Mouse (Mus musculus) midbrain, embryonic 10.5 days (tissue): ENCODE measurements at regions not wholly inside any gene's neighbourhood (a gene's known extent, or its start where the extent isn't known, plus 50 kb on each side); places are given as distances from the start of the nearest gene placed in this dataset.
A peak's percentile ranks its signal among the peaks of the same experiment; 100 is the strongest.

Experiments
- DNase-seq: peaks from one replicate; pipeline ENCODE4 v3.0.0-alpha.2; 2017; ENCODE audit warnings: low spot score
- H3K27ac ChIP-seq: fragments of 300-500 bp; sonication (generic); replicated peaks from 2 replicates; pipeline ENCODE4 v1.5.1; 2016; ENCODE audit warnings: mild to moderate bottlenecking
- H3K27me3 ChIP-seq: fragments of 300-500 bp; sonication (generic); 2 replicates; pipeline ENCODE4 v1.6.1; 2016; ENCODE audit warnings: low read depth, mild to moderate bottlenecking; ENCODE audit not compliant: poor library complexity, severe bottlenecking
- H3K36me3 ChIP-seq: fragments of 300-500 bp; sonication (generic); 2 replicates; pipeline ENCODE4 v1.6.1; 2016; ENCODE audit warnings: mild to moderate bottlenecking, moderate library complexity
- H3K4me1 ChIP-seq: fragments of 300-500 bp; sonication (generic); 2 replicates; pipeline ENCODE4 v1.6.1; 2016
- H3K4me3 ChIP-seq: fragments of 300-500 bp; sonication (generic); 2 replicates; pipeline ENCODE4 v1.5.1; 2016; ENCODE audit warnings: mild to moderate bottlenecking, moderate library complexity
- H3K9me3 ChIP-seq: fragments of 300-500 bp; sonication (generic); replicated peaks from 2 replicates; pipeline ENCODE4 v1.6.1; 2016; ENCODE audit warnings: mild to moderate bottlenecking
- WGBS: fragments of 180-500 bp; shearing (Covaris S2); methylation state at CpG from one replicate; pipeline ENCODE4 v1.1.7; 2016; 5-methylcytosine and 5-hydroxymethylcytosine counted together

GRCm38 (mm10) chr9:120764663-120765062, 164.4 kb upstream of the Ctnnb1 start:
- no peak overlapping the region for H3K27ac ChIP-seq
- no peak overlapping the region for H3K4me3 ChIP-seq
- peaks cover 14% of the 10 kb centered on the region for H3K4me1 ChIP-seq
- no peaks in the 10 kb centered on the region for H3K9me3 ChIP-seq
- no peaks in the 10 kb centered on the region for H3K27me3 ChIP-seq
- 79% methylated on average over 9 of the region's 9 CpGs for WGBS
- H3K36me3 ChIP-seq: no peaks in the 10 kb centered on the region
- no peak for DNase-seq

GRCm38 (mm10) chr9:120765292-120765691, 163.7 kb upstream of the Ctnnb1 start:
- H3K36me3 ChIP-seq: no peaks in the 10 kb centered on the region
- DNase-seq: no peak
- H3K27me3 ChIP-seq: no peaks in the 10 kb centered on the region
- no peak overlapping the region for H3K4me3 ChIP-seq
- WGBS: 81% methylated on average over 4 of the region's 4 CpGs
- H3K9me3 ChIP-seq: no peaks in the 10 kb centered on the region
- no peak overlapping the region for H3K27ac ChIP-seq
- H3K4me1 ChIP-seq: peaks cover 14% of the 10 kb centered on the region

GRCm38 (mm10) chr9:120766881-120767280, 162.1 kb upstream of the Ctnnb1 start:
- no peaks in the 10 kb centered on the region for H3K9me3 ChIP-seq
- 70% methylated on average over 2 of the region's 2 CpGs for WGBS
- no peak for DNase-seq
- H3K27me3 ChIP-seq: no peaks in the 10 kb centered on the region
- no peak overlapping the region for H3K27ac ChIP-seq
- H3K4me3 ChIP-seq: no peak overlapping the region
- H3K36me3 ChIP-seq: no peaks in the 10 kb centered on the region
- H3K4me1 ChIP-seq: peaks cover 29% of the 10 kb centered on the region

GRCm38 (mm10) chr9:120767396-120767795, 161.6 kb upstream of the Ctnnb1 start:
- no peak for DNase-seq
- no peak overlapping the region for H3K4me3 ChIP-seq
- H3K4me1 ChIP-seq: peaks cover 31% of the 10 kb centered on the region
- H3K27ac ChIP-seq: no peak overlapping the region
- H3K27me3 ChIP-seq: no peaks in the 10 kb centered on the region
- H3K9me3 ChIP-seq: no peaks in the 10 kb centered on the region
- WGBS: 86% methylated on average over 4 of the region's 4 CpGs
- no peaks in the 10 kb centered on the region for H3K36me3 ChIP-seq

GRCm38 (mm10) chr9:120769056-120769455, 160.0 kb upstream of the Ctnnb1 start:
- Histone ChIP-seq H3K9me3 (no peaks in the 10 kb centered on the region), H3K4me3 (no peak overlapping the region), H3K4me1 (peaks cover 31% of the 10 kb centered on the region), H3K27me3 (no peaks in the 10 kb centered on the region), H3K36me3 (no peaks in the 10 kb centered on the region), H3K27ac (no peak overlapping the region)
- no peak for DNase-seq
- 86% methylated on average over 8 of the region's 8 CpGs for WGBS

GRCm38 (mm10) chr9:120769679-120770078, 159.3 kb upstream of the Ctnnb1 start:
- Histone ChIP-seq H3K36me3 (no peaks in the 10 kb centered on the region), H3K4me1 (peaks cover 31% of the 10 kb centered on the region), H3K9me3 (no peaks in the 10 kb centered on the region), H3K4me3 (no peak overlapping the region), H3K27ac (peak overlapping the region; percentile 55; the same call in 1 of the 2 replicates), H3K27me3 (no peaks in the 10 kb centered on the region)
- DNase-seq: no peak
- 44% methylated on average over 7 of the region's 7 CpGs for WGBS

GRCm38 (mm10) chr9:120770886-120771285, 158.1 kb upstream of the Ctnnb1 start:
- Histone ChIP-seq H3K4me3 (no peak overlapping the region), H3K27me3 (no peaks in the 10 kb centered on the region), H3K36me3 (no peaks in the 10 kb centered on the region), H3K9me3 (no peaks in the 10 kb centered on the region), H3K4me1 (peaks cover 38% of the 10 kb centered on the region), H3K27ac (no peak overlapping the region)
- WGBS: 65% methylated on average over 1 of the region's 1 CpGs
- no peak for DNase-seq

- Histone ChIP-seq H3K27ac (no peak overlapping the region), H3K4me1 (peaks cover 47% of the 10 kb centered on the region), H3K27me3 (no peaks in the 10 kb centered on the region), H3K36me3 (no peaks in the 10 kb centered on the region), H3K4me3 (no peak overlapping the region), H3K9me3 (no peaks in the 10 kb centered on the region)
- WGBS: 72% methylated on average over 4 of the region's 4 CpGs
- no peak for DNase-seq
Observed at GRCm38 (mm10) chr9:120771896-120772530, 157.0 kb upstream of the Ctnnb1 start.

- H3K36me3 ChIP-seq: no peaks in the 10 kb centered on the region
- H3K27me3 ChIP-seq: no peaks in the 10 kb centered on the region
- 100% methylated on average over 1 of the region's 1 CpGs for WGBS
- DNase-seq: no peak
- no peak overlapping the region for H3K27ac ChIP-seq
- peaks cover 43% of the 10 kb centered on the region for H3K4me1 ChIP-seq
- H3K4me3 ChIP-seq: no peak overlapping the region
- H3K9me3 ChIP-seq: no peaks in the 10 kb centered on the region
Observed at GRCm38 (mm10) chr9:120774251-120774650, 154.8 kb upstream of the Ctnnb1 start.

- no peak overlapping the region for H3K27ac ChIP-seq
- 52% methylated on average over 1 of the region's 1 CpGs for WGBS
- peaks cover 38% of the 10 kb centered on the region for H3K4me1 ChIP-seq
- H3K27me3 ChIP-seq: no peaks in the 10 kb centered on the region
- H3K4me3 ChIP-seq: no peak overlapping the region
- no peak for DNase-seq
- no peaks in the 10 kb centered on the region for H3K9me3 ChIP-seq
- no peaks in the 10 kb centered on the region for H3K36me3 ChIP-seq
Observed at GRCm38 (mm10) chr9:120774772-120775171, 154.2 kb upstream of the Ctnnb1 start.

- WGBS: 73% methylated on average over 3 of the region's 3 CpGs
- no peak overlapping the region for H3K4me3 ChIP-seq
- 0 out of 2 replicates have a peak overlapping the region, but pooled peaks have one; percentile 38 for H3K27ac ChIP-seq
- no peaks in the 10 kb centered on the region for H3K36me3 ChIP-seq
- no peaks in the 10 kb centered on the region for H3K9me3 ChIP-seq
- DNase-seq: no peak
- H3K4me1 ChIP-seq: peaks cover 29% of the 10 kb centered on the region
- H3K27me3 ChIP-seq: no peaks in the 10 kb centered on the region
Observed at GRCm38 (mm10) chr9:120775721-120776120, 153.3 kb upstream of the Ctnnb1 start.

- H3K4me3 ChIP-seq: no peak overlapping the region
- H3K27me3 ChIP-seq: no peaks in the 10 kb centered on the region
- no peak for DNase-seq
- H3K36me3 ChIP-seq: no peaks in the 10 kb centered on the region
- H3K27ac ChIP-seq: 0 out of 2 replicates have a peak overlapping the region, but pooled peaks have one; percentile 38
- peaks cover 21% of the 10 kb centered on the region for H3K4me1 ChIP-seq
- no peaks in the 10 kb centered on the region for H3K9me3 ChIP-seq
- 79% methylated on average over 4 of the region's 4 CpGs for WGBS
Observed at GRCm38 (mm10) chr9:120776456-120777001, 152.5 kb upstream of the Ctnnb1 start.

- no peaks in the 10 kb centered on the region for H3K27me3 ChIP-seq
- no peak overlapping the region for H3K4me3 ChIP-seq
- 75% methylated on average over 6 of the region's 6 CpGs for WGBS
- no peak overlapping the region for H3K27ac ChIP-seq
- no peaks in the 10 kb centered on the region for H3K9me3 ChIP-seq
- H3K36me3 ChIP-seq: no peaks in the 10 kb centered on the region
- H3K4me1 ChIP-seq: peaks cover 17% of the 10 kb centered on the region
- DNase-seq: no peak
Observed at GRCm38 (mm10) chr9:120777016-120777415, 152.0 kb upstream of the Ctnnb1 start.
